Mouse (Mus musculus) MN1 (cell line): ENCODE results near the gene Aspdh.
A peak's percentile ranks its signal among the peaks of the same experiment; 100 is the strongest.

Experiments used
- DNase-seq: peaks from one replicate; pipeline ENCODE4 v3.0.0-alpha.2; 2016; ENCODE audit warnings: low spot score

Gene Aspdh

DNA sequence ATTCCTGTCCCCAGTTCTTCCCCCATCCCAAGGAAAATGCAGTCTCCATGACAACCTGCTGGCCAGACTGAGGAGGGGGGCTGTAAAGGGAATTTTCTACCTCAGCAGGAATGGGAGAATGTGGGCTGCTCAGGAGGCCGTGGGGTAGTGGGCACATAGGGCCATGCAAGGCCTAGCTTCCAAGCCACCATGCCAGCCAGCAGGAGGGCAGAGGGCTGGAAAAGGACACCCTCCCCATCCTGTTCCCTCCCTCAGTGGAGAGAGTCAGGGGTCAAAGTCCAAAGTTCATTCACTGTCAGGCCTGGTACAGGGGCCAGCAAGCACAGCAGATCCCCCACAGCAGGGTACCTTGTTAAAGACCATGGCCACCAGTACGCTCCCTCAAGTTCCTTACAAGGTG lies at the start of gene Aspdh:
Aspdh (plus strand) TSS at position 281 of the 400 bp plus-strand sequence.
- DNase-seq, result no peak

DNA sequence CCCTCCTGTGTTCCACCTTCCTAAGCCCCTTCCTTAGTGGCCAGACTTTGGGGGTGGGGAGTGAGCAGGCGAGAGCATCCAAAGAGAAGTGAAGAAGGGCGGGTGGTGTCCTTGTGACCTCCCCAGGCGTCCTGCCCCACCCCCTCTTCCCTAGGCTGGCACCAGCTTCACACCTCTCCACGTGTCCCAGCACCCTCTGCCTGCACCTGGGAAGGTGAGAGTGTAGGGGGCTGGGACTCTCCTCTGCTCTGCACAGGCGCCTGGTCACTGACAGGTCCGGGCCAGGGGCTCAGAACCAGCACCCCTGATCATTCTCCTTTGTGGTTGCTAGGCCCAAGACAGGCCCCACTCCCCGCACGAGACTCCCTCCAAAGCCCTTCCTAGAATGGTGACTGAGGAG lies 37.5 kb upstream of the Aspdh start:
- no peak for DNase-seq

DNA sequence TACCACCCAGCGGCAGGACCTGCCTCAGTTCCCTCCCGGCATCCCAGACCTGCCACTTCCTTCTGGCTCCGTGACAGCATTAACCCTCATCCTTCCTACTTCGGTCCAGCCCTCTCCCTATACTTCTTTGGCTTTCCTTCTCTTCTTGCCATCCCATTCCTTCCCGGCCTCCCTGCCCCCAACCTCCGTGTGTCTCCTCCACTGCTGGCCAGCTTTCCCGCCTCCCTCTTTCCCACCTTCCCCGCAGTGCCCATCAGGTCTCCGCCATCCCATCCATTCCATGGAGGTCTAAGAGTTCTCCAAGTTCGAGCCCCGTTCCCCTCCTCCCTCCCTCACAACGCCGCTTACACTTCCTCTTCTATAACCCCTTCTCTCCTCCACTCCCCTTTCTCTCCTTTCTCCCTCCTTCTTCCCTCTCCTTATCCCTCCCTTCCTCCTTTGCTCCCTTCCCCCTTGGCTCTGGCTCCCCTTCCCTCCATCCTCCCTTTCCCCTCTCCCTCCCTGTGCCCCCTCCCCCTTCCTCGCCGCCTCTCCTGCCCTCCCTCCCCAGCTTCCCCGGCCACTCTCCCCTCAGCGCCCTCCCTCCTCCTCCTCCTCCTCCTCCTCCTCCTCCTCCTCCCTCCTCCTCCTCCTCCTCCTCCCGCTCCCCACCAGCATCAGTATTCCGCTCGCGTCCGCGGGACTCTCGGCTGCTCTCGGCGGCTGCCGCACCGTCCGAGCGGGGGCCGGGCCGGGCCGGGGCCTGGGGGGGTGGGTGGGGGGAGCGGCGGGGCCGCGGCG lies 36.8 kb upstream of the Aspdh start:
- DNase-seq, result peak; percentile 32

- peak; percentile 61 for DNase-seq
Observed at GRCm38 (mm10) chr7:44428968-44429521, 36.1 kb upstream of the Aspdh start, which contains the start of gene Lrrc4b. Lrrc4b (plus strand) TSS chr7:44429018.

GRCm38 (mm10) chr7:44429534-44430488 lies 35.4 kb upstream of the Aspdh start:
- no peak for DNase-seq

DNA sequence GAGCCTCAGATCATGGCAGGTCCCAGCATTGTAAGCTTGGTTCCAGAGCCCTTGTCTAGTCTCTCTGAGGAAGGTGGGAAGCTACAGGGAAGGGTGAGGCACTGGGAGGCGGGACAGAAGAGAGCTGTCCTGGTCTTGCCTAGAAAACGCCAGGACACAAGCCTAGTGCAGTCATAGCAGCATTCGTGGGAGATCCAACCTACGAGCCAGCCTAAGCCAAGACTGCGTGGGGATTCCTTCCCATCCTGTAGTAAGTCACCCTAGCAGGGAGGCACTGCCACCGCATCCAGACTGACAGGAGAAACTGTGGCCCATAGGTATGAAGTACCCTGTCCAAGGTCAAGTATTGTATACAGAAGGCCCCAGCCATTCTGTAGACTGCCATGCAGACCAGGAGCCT lies 32.6 kb upstream of the Aspdh start:
- DNase-seq, result no peak

DNA sequence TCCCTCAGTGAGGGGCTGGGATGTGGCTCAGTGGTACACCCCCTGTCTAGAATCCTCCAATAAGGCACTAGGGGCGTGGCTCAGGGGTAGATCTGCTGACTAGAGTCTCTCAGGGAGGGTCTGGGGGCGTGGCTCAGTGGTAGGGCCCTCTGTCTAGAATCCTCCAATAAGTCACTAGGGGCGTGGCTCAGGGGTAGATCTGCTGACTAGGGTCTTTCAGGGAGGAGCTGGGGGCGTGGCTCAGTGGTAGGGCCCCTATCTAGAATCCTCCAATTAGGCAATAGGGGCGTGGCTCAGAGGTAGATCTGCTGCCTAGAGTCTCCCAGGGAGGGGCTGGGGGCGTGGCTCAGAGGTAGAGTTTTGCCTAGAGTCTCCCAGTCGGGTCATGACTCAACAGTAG lies 31.8 kb upstream of the Aspdh start:
- peak; percentile 62 for DNase-seq

- DNase-seq, result no peak
Observed at GRCm38 (mm10) chr7:44434089-44434488, 31.1 kb upstream of the Aspdh start.

DNA sequence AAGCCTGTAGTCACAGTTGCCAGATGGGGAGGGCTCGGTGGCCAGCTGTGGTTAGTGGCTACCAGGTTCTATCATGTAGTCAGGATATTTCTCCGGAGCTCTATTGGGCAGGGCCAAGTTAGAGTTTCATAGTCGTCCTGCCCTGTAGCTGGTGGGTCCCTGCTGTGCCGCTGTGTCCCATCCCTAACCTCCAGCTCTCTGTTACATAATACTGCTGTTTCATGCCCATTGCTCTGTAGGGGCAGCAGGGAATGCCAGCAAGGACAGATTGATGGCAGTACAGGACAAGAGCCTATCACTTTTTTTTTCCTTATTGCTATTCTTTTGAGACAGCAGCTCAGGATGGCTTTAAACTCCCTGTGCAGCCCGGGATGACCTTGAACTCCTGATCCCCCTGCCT lies 29.4 kb upstream of the Aspdh start:
- DNase-seq, result no peak

DNA sequence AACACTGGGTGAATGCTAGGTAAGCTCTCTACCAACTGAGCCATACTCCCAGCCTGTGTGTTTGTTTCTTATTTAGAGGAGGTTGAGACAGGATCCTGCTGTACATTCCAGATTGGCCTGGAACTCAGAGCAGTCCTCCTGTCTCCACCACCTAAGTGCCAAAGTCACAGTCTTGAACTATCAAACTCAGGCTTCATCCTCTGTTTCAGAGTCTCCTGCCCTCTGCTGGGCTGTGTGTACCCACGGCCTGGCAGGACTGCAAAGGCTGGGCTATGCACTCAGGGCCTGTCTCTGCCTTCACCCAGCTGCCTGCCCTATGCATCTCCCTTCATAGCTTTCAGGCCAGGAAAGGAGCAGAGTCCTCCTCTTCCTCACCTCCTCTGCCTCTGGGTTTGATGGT lies 28.9 kb upstream of the Aspdh start:
- DNase-seq, result no peak

DNA sequence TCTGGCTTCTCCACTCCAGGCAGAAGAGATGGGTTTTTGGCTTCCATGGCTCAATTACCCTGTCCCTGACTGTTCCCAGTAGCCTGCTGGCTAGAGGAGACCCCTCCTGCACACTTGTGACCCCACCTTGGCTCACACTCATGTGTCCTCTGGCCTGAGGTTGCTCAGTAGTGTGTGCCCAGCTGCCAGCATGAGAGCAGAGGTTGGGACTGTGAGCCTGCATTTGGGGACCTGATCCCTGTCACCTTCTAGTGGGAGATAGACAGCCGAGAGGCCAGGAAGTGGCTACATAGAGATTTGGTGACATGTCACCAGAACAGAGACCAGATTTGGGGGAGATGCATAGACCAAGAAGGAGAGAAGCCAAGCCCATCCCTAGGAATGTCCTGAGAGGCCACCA lies 28.0 kb upstream of the Aspdh start:
- DNase-seq, result no peak

DNA sequence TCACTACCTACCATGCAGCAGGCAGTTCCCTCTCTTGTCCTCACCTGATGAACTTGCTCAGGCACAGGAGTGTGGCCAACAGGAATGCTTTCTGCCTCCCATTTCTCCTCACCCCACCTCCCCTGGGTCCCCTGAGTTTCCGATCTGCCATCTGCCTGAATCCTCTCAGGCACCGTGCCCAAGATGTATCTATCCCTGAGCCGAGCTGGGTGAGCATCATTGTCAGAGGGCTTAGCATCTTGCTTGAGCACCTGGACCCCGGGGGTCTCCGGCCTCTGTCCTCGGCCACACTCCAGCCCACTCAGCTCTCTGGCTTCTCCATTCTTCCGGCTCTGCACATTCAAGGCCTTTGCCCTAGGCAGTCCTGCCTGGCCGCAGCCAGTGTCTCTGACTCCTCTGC lies 27.3 kb upstream of the Aspdh start:
- DNase-seq, result no peak

- DNase-seq, result no peak
Observed at GRCm38 (mm10) chr7:44439696-44440095, 25.5 kb upstream of the Aspdh start.

GRCm38 (mm10) chr7:44440479-44440878 lies 24.7 kb upstream of the Aspdh start:
- no peak for DNase-seq

DNA sequence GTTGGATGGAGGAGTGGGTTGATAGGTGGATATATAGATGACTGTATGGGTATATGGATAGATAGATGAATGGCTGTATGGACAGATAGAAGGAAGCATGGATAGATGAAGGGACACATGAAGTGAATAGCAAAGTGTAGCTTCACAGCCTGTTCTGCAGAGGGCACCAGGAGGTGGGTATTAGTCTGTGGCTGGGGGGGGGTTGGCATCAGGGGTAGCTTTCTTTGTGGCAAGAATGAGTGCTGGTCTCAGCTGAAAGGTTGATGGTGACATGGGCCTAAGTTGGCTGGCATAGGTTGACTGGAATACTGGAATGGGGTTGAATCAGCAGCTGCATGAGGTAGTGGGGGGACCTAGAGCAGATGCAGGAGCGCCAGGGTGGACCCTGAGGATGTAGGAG lies 24.0 kb upstream of the Aspdh start:
- no peak for DNase-seq

- peak; percentile 63 for DNase-seq
Observed at GRCm38 (mm10) chr7:44441648-44442109, 23.5 kb upstream of the Aspdh start.

DNA sequence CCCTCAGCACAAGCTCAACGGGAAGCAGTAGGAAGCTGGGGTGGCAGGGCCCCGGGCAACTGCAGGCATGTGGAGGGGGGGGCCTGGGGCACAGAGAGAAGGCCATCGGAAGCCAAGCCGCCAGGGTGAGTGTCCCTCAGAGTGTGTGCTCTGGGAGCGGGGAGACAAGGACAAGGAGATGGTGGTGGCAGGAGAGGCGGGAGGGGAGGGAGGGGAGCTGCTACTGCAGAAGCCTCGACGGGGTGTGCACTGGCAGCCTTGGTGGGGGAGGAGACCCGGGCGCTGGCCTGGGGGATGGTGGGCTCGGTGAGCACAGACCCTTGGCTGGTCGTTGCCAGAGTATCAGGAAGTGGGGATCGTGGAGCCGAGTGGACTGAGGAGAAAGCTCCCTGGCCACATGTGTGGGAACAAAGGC lies 22.8 kb upstream of the Aspdh start:
- DNase-seq, result peak; percentile 41

- DNase-seq, result peak; percentile 73
Observed at GRCm38 (mm10) chr7:44443268-44444173, 21.7 kb upstream of the Aspdh start.

GRCm38 (mm10) chr7:44444886-44445527 lies 20.2 kb upstream of the Aspdh start:
- DNase-seq, result no peak

GRCm38 (mm10) chr7:44445528-44445923 lies 19.7 kb upstream of the Aspdh start:
- DNase-seq, result no peak
